Mouse (Mus musculus) liver, adult 2 months (tissue): ENCODE data around the gene Reep3.

ENCODE experiments used
- CTCF ChIP-seq: fragments of 200-500 bp; IDR thresholded peaks from 2 replicates; pipeline ENCODE4 v1.5.1; 2011; ENCODE audit warnings: low read depth, low read length, control low read depth
- POLR2A ChIP-seq: fragments of 200-500 bp; IDR thresholded peaks from 2 replicates; pipeline ENCODE4 v1.6.1; 2011; ENCODE audit warnings: low read length, control low read depth; ENCODE audit not compliant: insufficient read depth; ENCODE audit errors: extremely low read depth

DNA sequence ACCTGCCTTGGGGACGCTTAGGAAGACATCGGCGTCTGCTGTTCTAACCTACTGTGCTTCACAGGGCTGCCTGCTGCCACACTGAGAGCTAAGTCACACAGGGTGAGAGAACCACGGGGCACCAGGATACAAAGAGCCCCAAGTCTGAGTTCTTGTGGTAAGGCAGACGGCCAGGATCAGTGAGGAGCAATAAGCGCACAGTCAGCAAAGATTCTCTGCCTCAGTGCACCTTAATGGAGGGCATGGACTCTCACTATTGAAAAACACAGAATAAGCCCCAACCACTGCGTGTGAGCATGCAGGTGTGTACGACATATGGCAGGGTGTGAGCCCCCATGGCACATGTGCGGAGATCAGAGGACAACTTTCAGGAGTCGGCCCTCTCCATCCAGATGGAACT, 60.2 kb downstream of the Reep3 start:
- TF ChIP-seq CTCF (no peak), POLR2A (no peak)
